Mouse (Mus musculus) olfactory bulb, adult 2 months (tissue): ENCODE measurements around the gene Tmem202. TPM values are rescaled to one million over a fixed set of nuclear protein-coding genes. Genes with fewer than 3 reads are reported as not detected.

Experiments
- H3K27ac ChIP-seq: fragments of 200-500 bp; 2 replicates; pipeline ENCODE4 v1.5.1; 2012; ENCODE audit warnings: low read depth, low read length; ENCODE audit not compliant: insufficient read depth
- H3K4me1 ChIP-seq: fragments of 200-500 bp; 2 replicates; pipeline ENCODE4 v1.6.1; 2012; ENCODE audit warnings: low read length; ENCODE audit not compliant: control insufficient read depth, insufficient read depth
- H3K4me3 ChIP-seq: fragments of 200-500 bp; 2 replicates; pipeline ENCODE4 v1.5.1; 2012; ENCODE audit warnings: mild to moderate bottlenecking, low read depth, low read length, moderate library complexity; ENCODE audit not compliant: insufficient read depth
- CTCF ChIP-seq: fragments of 200-500 bp; IDR thresholded peaks from 2 replicates; pipeline ENCODE4 v1.5.1; 2012; ENCODE audit warnings: low read depth, mild to moderate bottlenecking, low read length, moderate library complexity; ENCODE audit not compliant: insufficient read depth
- POLR2A ChIP-seq: fragments of 200-500 bp; IDR thresholded peaks from 2 replicates; pipeline ENCODE4 v1.6.1; 2012; ENCODE audit warnings: mild to moderate bottlenecking, low read depth, low read length, moderate library complexity; ENCODE audit not compliant: insufficient read depth
- WGBS: fragments of 180-500 bp; shearing (Covaris S2); methylation state at CpG from one replicate; pipeline ENCODE4 v1.1.7; 2018; 5-methylcytosine and 5-hydroxymethylcytosine counted together
- polyA plus RNA-seq: library from polyadenylated mRNA; stranded (reverse); fragments of >200 nt; gene quantifications from 2 replicates; pipeline ENCODE4 v1.2.4, GENCODE M21; 2012; ENCODE audit warnings: low replicate concordance; ENCODE audit not compliant: missing spikeins, insufficient read depth, insufficient read length

The Tmem202 gene
- polyA plus RNA-seq, 1 experiment, result not detected

GRCm38 (mm10) chr9:59485511-59486075, 54.1 kb downstream of the Tmem202 start:
- Histone ChIP-seq H3K4me3 (peak overlapping the region; percentile 72), H3K27ac (peak overlapping the region; percentile 83), H3K4me1 (no peaks in the 10 kb centered on the region)
- TF ChIP-seq CTCF, result no peak
- WGBS, result under 1% methylated on average over 34 of the region's 34 CpGs

GRCm38 (mm10) chr9:59484760-59485159, 54.9 kb downstream of the Tmem202 start:
- TF ChIP-seq POLR2A (no peak), CTCF (no peak)
- Histone ChIP-seq H3K27ac (no peak overlapping the region), H3K4me3 (peak overlapping the region; percentile 39; the same call in 1 of the 2 replicates), H3K4me1 (no peaks in the 10 kb centered on the region)
- WGBS, result 3% methylated on average over 7 of the region's 7 CpGs

GRCm38 (mm10) chr9:59482419-59482818, 57.2 kb downstream of the Tmem202 start:
- no peak overlapping the region for H3K4me3 ChIP-seq
- no peaks in the 10 kb centered on the region for H3K4me1 ChIP-seq
- no peak overlapping the region for H3K27ac ChIP-seq
- TF ChIP-seq POLR2A, result no peak
- 29% methylated on average over 1 of the region's 1 CpGs for WGBS

- TF ChIP-seq POLR2A, result no peak
- TF ChIP-seq CTCF, result no peak
- 76% methylated on average over 2 of the region's 2 CpGs for WGBS
- Histone ChIP-seq H3K27ac (no peak overlapping the region), H3K4me1 (0 out of 2 replicates have a peak, but pooled peaks cover 4% of the 10 kb centered on the region), H3K4me3 (no peak overlapping the region)
These were observed 63.0 kb downstream of the Tmem202 start for GRCm38 (mm10) chr9:59476617-59477016.

GRCm38 (mm10) chr9:59474838-59475237, 64.8 kb downstream of the Tmem202 start:
- no peak overlapping the region for H3K4me3 ChIP-seq
- 93% methylated on average over 1 of the region's 1 CpGs for WGBS
- TF ChIP-seq POLR2A (no peak), CTCF (no peak)

GRCm38 (mm10) chr9:59473171-59473570, 66.5 kb downstream of the Tmem202 start:
- no peak overlapping the region for H3K27ac ChIP-seq
- TF ChIP-seq CTCF (no peak), POLR2A (no peak)
- no peak overlapping the region for H3K4me3 ChIP-seq
- 69% methylated on average over 2 of the region's 2 CpGs for WGBS
- 0 out of 2 replicates have a peak, but pooled peaks cover 4% of the 10 kb centered on the region for H3K4me1 ChIP-seq

More at GRCm38 (mm10) chr9:59474838-59475237, 64.8 kb downstream of the Tmem202 start:
- Histone ChIP-seq H3K4me1 (0 out of 2 replicates have a peak, but pooled peaks cover 4% of the 10 kb centered on the region), H3K27ac (no peak overlapping the region)

- TF ChIP-seq POLR2A (no peak), CTCF (no peak)
- 0 out of 2 replicates have a peak, but pooled peaks cover 4% of the 10 kb centered on the region for H3K4me1 ChIP-seq
- 89% methylated on average over 1 of the region's 1 CpGs for WGBS
- H3K4me3 ChIP-seq, result no peak overlapping the region
- H3K27ac ChIP-seq, result no peak overlapping the region
These were observed 70.2 kb downstream of the Tmem202 start for GRCm38 (mm10) chr9:59469446-59469845.

Other genes starting within 250 kb of the Tmem202 start
- gene Adpgk, start 248.3 kb downstream of the Tmem202 start, polyA plus RNA-seq, result not detected in 2 replicates
- not detected in 2 replicates for gene Bbs4, start 186.3 kb downstream of the Tmem202 start, polyA plus RNA-seq
- 87.4 and 236 TPM in 2 replicates for gene Arih1, start 53.2 kb downstream of the Tmem202 start, polyA plus RNA-seq
- gene Hexa, start 307 bp downstream of the Tmem202 start, polyA plus RNA-seq, result not detected in 2 replicates
- gene Celf6, start 38.1 kb upstream of the Tmem202 start, polyA plus RNA-seq, result not detected in 2 replicates
- gene Parp6, start 77.4 kb upstream of the Tmem202 start, polyA plus RNA-seq, result not detected in 2 replicates
- gene Pkm, start 116.5 kb upstream of the Tmem202 start, polyA plus RNA-seq, result 209 TPM in 1 of 2 replicates, not detected in the other
- not detected in 2 replicates for gene Gramd2, start 140.3 kb upstream of the Tmem202 start, polyA plus RNA-seq
- gene Senp8, start 210.9 kb upstream of the Tmem202 start, polyA plus RNA-seq, result not detected in 2 replicates
- 25.2 TPM in 1 of 2 replicates, not detected in the other for gene Myo9a, start 211.0 kb upstream of the Tmem202 start, polyA plus RNA-seq